Mouse (Mus musculus) heart, embryonic 16.5 days (tissue): ENCODE data around the gene Disp1. TPM values are rescaled to one million over a fixed set of nuclear protein-coding genes. Genes with fewer than 3 reads are reported as not detected.

ENCODE experiments used
- ATAC-seq: fragments of 200-750 bp; cut with Nextera tagmentation; replicated peaks from 2 replicates; pipeline ENCODE4 v1.8.0; 2017; ENCODE audit warnings: moderate number of reproducible peaks; ENCODE audit not compliant: insufficient read depth, low FRiP score; ENCODE audit errors: extremely low read depth
- H3K27ac ChIP-seq: fragments of 300-500 bp; sonication (generic); 2 replicates; pipeline ENCODE4 v1.5.1; 2014; ENCODE audit warnings: mild to moderate bottlenecking, low read length, control low read depth, moderate library complexity
- H3K27me3 ChIP-seq: fragments of 300-500 bp; sonication (generic); 2 replicates; pipeline ENCODE4 v1.6.1; 2014; ENCODE audit warnings: low read length, mixed read lengths; ENCODE audit not compliant: control insufficient read depth, insufficient read depth
- H3K36me3 ChIP-seq: fragments of 300-500 bp; sonication (generic); 2 replicates; pipeline ENCODE4 v1.6.1; 2014; ENCODE audit not compliant: control insufficient read depth, insufficient read depth
- H3K4me1 ChIP-seq: fragments of 300-500 bp; sonication (generic); 2 replicates; pipeline ENCODE4 v1.6.1; 2014; ENCODE audit warnings: low read length, mixed read lengths; ENCODE audit not compliant: control insufficient read depth, insufficient read depth
- H3K4me2 ChIP-seq: fragments of 300-500 bp; sonication (generic); 2 replicates; pipeline ENCODE4 v1.6.1; 2014; ENCODE audit warnings: low read depth, mild to moderate bottlenecking, control low read depth, low read length
- H3K4me3 ChIP-seq: fragments of 300-500 bp; sonication (generic); 2 replicates; pipeline ENCODE4 v1.5.1; 2014; ENCODE audit warnings: mild to moderate bottlenecking, control low read depth, low read length
- H3K9ac ChIP-seq: fragments of 300-500 bp; sonication (generic); 2 replicates; pipeline ENCODE4 v1.6.1; 2014; ENCODE audit warnings: low read length, control low read depth
- H3K9me3 ChIP-seq: fragments of 300-500 bp; sonication (generic); replicated peaks from 2 replicates; pipeline ENCODE4 v1.6.1; 2016; ENCODE audit warnings: low read length; ENCODE audit not compliant: control insufficient read depth
- WGBS: fragments of 180-500 bp; shearing (Covaris S2); extraction: QIAGEN DNeasy Blood & Tissue Kit; methylation state at CpG from one replicate; pipeline ENCODE4 v1.1.7; 2014; 5-methylcytosine and 5-hydroxymethylcytosine counted together
- polyA plus RNA-seq: library from polyadenylated mRNA; unstranded; fragments of >200 nt; fragmentation: Nextera tagmentation; extraction: Ambion mirVana; gene quantifications from 2 replicates; pipeline ENCODE4 v1.2.1, GENCODE M21; 2015

The Disp1 gene
- polyA plus RNA-seq, 1 experiment from 2014 or later = 10.3 TPM

DNA sequence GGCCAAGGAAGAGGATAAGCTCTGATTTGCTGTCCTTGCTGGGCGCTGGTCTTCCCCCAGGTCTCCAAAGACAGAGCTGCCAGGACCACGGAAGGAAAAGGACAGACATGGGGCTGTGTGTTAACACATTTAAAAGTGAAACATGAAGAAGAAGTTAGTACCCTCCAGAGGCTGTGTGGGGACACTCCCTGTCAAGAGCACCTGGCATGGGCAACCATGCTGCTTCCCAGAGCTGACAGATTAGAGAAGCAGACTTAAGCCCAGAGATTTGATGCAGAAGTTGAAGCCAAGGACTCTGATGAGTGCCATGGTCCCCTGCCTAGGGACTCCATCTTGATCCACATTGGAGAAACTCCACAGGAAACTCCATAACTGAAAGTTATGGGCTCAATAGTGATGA lies 160.7 kb downstream of the Disp1 start:
- WGBS = 57% methylated on average over 2 of the region's 2 CpGs
- Histone ChIP-seq H3K9me3 (no peaks in the 10 kb centered on the region), H3K4me3 (no peak overlapping the region), H3K27ac (no peak overlapping the region), H3K36me3 (no peaks in the 10 kb centered on the region), H3K27me3 (no peaks in the 10 kb centered on the region), H3K9ac (no peak overlapping the region), H3K4me2 (no peak overlapping the region), H3K4me1 (peaks cover 8% of the 10 kb centered on the region)
- ATAC-seq = no peak

DNA sequence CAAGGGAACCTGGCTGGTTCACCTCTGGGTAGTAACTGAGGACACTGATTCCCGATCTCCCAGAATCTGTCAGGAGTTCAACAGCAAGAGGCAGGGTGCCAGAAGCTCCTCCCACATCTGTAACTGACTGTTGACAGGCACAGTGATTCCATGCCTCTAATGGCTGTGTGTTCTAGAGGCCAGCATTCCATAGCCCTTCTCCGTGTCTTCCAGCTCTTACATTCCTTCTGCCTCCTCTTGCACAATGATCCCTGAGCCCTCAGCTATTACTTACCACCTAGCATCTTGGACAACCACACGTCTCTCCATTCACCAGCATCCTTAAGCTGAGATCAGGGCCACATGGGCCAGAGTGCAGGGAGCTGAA lies 165.1 kb downstream of the Disp1 start:
- Histone ChIP-seq H3K4me1 (peaks cover 18% of the 10 kb centered on the region), H3K4me3 (no peak overlapping the region), H3K27me3 (no peaks in the 10 kb centered on the region), H3K27ac (peak overlapping the region; percentile 59), H3K9me3 (peaks cover 5% of the 10 kb centered on the region; the same call in 1 of the 2 replicates), H3K4me2 (no peak overlapping the region; the same call in 1 of the 2 replicates), H3K36me3 (no peaks in the 10 kb centered on the region), H3K9ac (no peak overlapping the region)
- WGBS = 17% methylated on average over 3 of the region's 3 CpGs
- ATAC-seq = peak; percentile 76

DNA sequence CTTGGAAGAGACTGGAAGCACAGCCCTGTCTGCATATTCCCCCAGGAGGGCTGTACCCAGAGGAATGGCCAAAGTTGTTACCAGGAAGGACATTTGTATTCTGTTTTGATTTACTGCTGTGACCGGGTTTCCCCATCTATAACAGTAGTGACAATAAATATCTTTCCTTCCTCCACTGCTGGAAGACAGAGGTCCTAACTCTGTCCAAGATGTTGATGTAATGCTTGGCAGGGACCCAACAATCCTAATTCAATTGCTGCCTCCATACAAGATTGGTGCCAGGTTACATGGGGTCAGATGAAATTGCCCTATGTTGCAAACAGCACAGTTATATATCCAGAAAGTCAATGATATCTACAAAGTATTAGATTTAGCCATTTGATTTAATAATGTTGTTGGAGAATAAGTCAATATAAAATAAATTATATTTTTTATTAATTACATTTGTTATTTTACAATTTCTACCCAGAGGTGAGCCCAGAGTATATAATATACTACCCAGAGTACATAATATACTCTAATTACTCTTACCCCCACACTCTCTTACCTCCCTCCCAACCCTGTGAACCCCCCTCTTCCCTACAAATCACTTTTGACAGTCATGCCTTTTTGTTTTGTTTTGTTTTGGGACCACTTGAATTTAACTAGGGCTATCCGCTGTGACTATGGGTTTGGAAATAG lies 165.6 kb downstream of the Disp1 start:
- no peak overlapping the region for H3K9ac ChIP-seq
- H3K36me3 ChIP-seq = no peaks in the 10 kb centered on the region
- peak; percentile 57; the same call in 1 of the 2 replicates for ATAC-seq
- H3K9me3 ChIP-seq = peaks cover 9% of the 10 kb centered on the region; the same call in 1 of the 2 replicates
- H3K4me3 ChIP-seq = no peak overlapping the region
- WGBS = 35% methylated on average over 2 of the region's 2 CpGs
- H3K27me3 ChIP-seq = no peaks in the 10 kb centered on the region
- H3K4me1 ChIP-seq = peaks cover 18% of the 10 kb centered on the region
- no peak overlapping the region; the same call in 1 of the 2 replicates for H3K4me2 ChIP-seq
- peak overlapping the region; percentile 67 for H3K27ac ChIP-seq

DNA sequence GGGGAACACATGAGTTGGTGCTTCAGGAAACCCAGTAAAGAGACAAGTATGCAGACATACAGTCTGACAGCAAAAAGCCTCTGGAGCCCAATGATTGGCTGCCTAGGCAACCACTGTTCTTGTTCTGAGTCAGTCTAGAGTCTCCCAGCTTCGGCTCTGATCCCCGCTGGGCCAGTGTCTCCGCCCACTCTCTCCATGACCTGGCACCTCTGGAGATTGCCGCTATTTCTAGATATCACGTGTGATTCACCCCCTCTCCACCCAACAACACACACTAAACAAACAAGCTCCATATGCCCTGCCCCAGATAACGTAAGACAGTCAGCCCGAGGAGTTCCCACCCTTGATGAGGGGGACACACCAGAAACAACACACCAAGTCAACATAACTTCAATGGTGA lies 168.7 kb downstream of the Disp1 start:
- Histone ChIP-seq H3K4me3 (no peak overlapping the region), H3K4me2 (no peak overlapping the region), H3K4me1 (peaks cover 26% of the 10 kb centered on the region), H3K9me3 (peaks cover 13% of the 10 kb centered on the region; the same call in 1 of the 2 replicates), H3K27me3 (no peaks in the 10 kb centered on the region), H3K9ac (no peak overlapping the region), H3K36me3 (no peaks in the 10 kb centered on the region), H3K27ac (no peak overlapping the region)
- WGBS = 45% methylated on average over 7 of the region's 7 CpGs
- no peak for ATAC-seq

DNA sequence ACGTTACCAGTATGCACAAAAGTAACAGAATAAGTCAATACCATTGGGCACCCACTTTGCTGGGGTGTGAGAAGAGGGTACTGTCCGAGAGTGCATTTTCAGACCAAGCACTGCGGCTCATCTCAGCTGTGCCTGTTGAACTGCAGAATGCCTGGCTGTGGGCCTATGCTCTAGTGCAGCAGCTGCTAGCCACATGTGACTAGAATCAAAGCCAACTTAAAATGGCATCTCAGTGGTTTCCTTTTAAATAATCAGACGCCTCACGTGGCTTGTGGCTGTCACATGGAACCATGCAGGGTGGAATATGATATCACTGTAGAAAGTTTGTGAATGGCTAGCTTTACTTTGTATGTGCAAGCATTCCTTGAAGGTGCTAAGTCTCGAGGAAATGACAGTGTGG lies 172.0 kb downstream of the Disp1 start:
- Histone ChIP-seq H3K27me3 (no peaks in the 10 kb centered on the region), H3K27ac (no peak overlapping the region), H3K36me3 (no peaks in the 10 kb centered on the region), H3K4me1 (peaks cover 19% of the 10 kb centered on the region), H3K4me2 (no peak overlapping the region), H3K9me3 (peaks cover 13% of the 10 kb centered on the region; the same call in 1 of the 2 replicates), H3K9ac (no peak overlapping the region), H3K4me3 (no peak overlapping the region)
- ATAC-seq = peak; percentile 47
- WGBS = 65% methylated on average over 6 of the region's 6 CpGs

DNA sequence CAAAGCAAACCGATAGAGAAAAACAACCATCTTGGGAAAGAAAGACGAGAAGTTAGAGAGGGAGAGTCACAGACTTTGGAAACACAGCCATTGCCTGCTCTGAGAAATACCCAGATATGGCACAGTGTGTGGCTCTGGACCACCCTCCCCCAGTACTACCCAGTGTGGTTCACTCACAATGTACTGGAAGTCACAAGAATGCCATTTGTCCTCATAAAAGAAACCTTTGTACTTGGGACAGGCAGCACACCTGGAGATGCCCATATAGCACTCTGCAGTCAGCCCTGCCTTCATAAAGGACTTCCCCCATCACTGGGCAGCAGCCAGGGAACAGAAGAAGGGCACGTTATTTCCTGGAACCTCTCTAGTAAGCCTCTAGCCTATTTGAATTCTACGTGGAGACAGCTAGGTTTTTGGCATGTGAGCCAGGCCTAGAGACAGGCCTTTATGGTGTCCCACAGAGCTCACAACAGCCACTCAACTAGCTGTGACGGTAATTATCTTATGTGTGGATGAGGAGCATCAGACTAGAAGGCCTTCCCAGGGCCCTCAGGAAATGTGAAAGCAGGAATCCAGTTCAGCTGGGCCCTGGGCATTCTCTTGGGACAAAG lies 173.3 kb downstream of the Disp1 start:
- ATAC-seq = no peak
- no peaks in the 10 kb centered on the region for H3K27me3 ChIP-seq
- H3K4me3 ChIP-seq = no peak overlapping the region
- H3K9me3 ChIP-seq = peaks cover 13% of the 10 kb centered on the region; the same call in 1 of the 2 replicates
- 0 out of 2 replicates have a peak overlapping the region, but pooled peaks have one; percentile 36 for H3K27ac ChIP-seq
- H3K4me2 ChIP-seq = no peak overlapping the region
- no peaks in the 10 kb centered on the region for H3K36me3 ChIP-seq
- peaks cover 25% of the 10 kb centered on the region for H3K4me1 ChIP-seq
- no peak overlapping the region for H3K9ac ChIP-seq
- WGBS = 36% methylated on average over 5 of the region's 5 CpGs

DNA sequence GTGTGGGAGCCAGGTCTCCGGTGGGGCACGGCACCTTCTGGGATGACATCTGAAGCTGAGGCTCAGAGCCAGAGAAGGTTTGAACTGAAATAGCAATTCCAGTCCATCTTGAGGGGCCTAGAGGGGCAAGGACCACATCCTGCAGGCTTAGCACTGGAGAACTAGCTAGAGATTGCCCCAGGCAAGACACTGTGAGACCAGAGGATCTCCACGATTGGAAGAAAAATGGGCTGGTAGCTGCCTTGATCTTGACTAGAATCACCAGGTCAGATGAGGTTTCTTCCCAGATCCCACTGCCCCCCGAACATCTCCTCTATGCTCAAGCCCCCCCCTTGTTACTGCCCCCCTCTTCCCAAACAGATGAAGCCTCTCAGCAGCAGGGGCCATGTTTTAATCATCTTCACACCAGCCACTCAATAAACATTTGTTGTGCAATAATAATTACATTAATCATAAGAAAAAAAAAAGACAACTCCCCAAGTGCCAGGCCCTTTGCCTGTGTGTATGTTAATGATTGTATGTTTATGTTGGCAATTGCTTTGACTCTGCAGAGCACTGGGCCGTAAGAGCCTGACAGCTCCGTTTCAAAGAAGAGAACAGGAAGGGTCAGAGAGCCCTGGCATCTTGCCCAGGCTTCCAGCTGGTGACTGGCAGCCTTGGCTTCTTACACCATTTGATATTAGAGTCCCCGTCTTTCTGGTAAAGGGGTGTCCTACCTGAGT lies 174.0 kb downstream of the Disp1 start:
- no peaks in the 10 kb centered on the region for H3K27me3 ChIP-seq
- 35% methylated on average over 7 of the region's 7 CpGs for WGBS
- no peak for ATAC-seq

DNA sequence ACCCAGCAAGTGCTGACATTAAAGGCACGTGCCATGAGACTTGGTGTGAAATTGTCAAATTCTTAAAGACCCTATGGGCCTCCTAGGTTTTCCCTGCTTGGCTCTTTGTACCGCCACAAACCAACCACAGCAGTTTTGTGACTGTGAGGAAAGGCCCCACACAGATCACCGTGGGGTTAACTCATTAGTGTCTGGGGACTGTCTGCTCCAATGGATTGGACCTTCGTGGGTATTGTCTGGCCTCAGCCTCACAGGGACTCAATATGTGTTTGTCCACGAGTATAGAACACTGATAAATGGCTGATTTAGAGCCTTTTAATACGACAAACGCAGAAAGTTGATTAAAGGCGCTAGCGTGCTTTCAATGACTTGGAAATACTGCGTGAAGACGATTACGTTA lies 175.2 kb downstream of the Disp1 start:
- H3K4me2 ChIP-seq = no peak overlapping the region
- H3K36me3 ChIP-seq = no peaks in the 10 kb centered on the region
- WGBS = 80% methylated on average over 12 of the region's 12 CpGs
- no peak overlapping the region for H3K27ac ChIP-seq
- no peak for ATAC-seq
- H3K4me1 ChIP-seq = peaks cover 26% of the 10 kb centered on the region
- H3K9ac ChIP-seq = no peak overlapping the region
- peaks cover 6% of the 10 kb centered on the region for H3K9me3 ChIP-seq
- H3K27me3 ChIP-seq = no peaks in the 10 kb centered on the region
- H3K4me3 ChIP-seq = no peak overlapping the region

More for the DNA sequence above, 174.0 kb downstream of the Disp1 start:
- no peak overlapping the region for H3K4me3 ChIP-seq
- peaks cover 26% of the 10 kb centered on the region for H3K4me1 ChIP-seq
- H3K9me3 ChIP-seq = peaks cover 13% of the 10 kb centered on the region; the same call in 1 of the 2 replicates
- no peak overlapping the region for H3K9ac ChIP-seq
- no peak overlapping the region for H3K4me2 ChIP-seq
- H3K27ac ChIP-seq = no peak overlapping the region
- no peaks in the 10 kb centered on the region for H3K36me3 ChIP-seq
